Mouse (Mus musculus): ENCODE results near the gene Hoxa6.

GRCm38 (mm10) chr6:52227470-52228222 is 19.1 kb upstream of the Hoxa6 start:
- no peak for TF ChIP-seq CTCF (IDR thresholded peaks at IDR 0.05; ENCODE audit: low read depth, low read length)
- no peak for TF ChIP-seq POLR2A (IDR thresholded peaks at IDR 0.05; ENCODE audit: extremely low read depth, insufficient read depth, low read length)
